Mouse (Mus musculus) megakaryocyte, embryonic 14.5 days (primary cell): ENCODE results near the gene Spib.

Experiments used
- FLI1 ChIP-seq: IDR thresholded peaks from 2 replicates; pipeline ENCODE4 v1.6.1; 2012; ENCODE audit warnings: low read length, inconsistent platforms, mixed read lengths
- GATA1 ChIP-seq: IDR thresholded peaks from 3 replicates; pipeline ENCODE4 v1.6.1; 2012; ENCODE audit warnings: mixed read lengths, low read length, inconsistent platforms, borderline replicate concordance

DNA sequence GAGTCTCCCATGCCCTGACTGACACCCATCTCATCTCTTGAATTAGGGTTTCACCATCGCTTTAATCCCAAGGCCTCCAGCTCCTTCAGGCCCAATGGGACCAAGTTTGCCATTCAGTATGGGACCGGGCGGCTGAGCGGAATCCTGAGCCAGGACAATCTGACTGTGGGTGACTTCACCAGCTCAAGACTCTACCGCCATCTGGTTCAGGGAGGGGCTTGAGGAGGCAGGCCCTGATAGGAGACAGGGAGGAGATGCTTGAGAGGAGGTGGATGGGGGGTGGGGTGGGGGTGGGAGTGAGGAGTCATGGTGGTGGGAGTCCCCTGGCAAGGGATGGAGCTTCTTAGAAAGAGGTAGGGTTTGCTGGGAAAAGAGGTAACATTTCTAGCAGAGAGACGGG lies 49.8 kb upstream of the Spib start:
- TF ChIP-seq GATA1 (no peak), FLI1 (no peak)
